Mouse (Mus musculus): ENCODE results near the gene Nat10. TPM values are rescaled to one million over a fixed set of nuclear protein-coding genes. Genes with fewer than 3 reads are reported as not detected.

Gene Nat10
- total RNA-seq, 2 experiments from 2014 or later, result 6.2 to 12.1 TPM

DNA sequence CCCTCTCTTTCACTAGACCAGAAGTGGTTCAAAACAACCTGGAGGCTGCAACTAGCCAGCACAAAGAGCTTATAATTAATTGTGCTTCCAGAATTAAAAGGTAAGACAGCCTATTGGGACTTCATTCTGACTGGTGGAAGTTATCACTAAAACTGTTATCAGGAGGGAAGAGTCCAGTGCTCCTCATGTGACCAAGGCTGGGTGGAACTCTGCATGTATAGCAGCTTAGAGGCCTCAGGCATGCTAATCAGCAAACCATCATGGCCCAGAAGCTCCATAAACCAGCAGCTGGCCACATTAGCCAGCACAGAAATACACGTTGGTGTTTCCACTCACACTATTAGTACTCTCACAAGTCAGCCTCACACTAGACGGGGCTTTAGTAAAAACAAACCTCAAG is 14.3 kb downstream of the Nat10 start:
- no peak for ATAC-seq (ENCODE audit: poor library complexity, severe bottlenecking)

DNA sequence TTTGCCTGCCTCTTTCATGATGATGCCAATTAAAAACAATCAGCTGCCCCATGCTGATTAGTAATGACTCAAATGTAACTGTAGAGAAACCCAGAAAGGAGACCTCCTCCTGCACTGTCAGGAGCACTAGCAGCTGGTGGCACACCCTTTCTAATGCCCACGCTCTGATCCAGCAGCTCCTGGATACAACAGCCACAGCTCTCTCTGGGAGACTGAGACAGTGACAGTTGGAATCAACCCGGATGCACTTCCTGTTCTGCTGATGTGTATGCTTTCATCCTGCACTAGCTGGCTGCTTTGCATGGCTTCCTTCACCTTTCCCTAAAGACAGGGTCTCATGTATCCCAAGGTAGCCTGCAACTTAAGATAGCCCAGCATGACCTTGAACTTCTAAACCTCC is 15.0 kb downstream of the Nat10 start:
- ATAC-seq (ENCODE audit: poor library complexity, severe bottlenecking), result no peak

DNA sequence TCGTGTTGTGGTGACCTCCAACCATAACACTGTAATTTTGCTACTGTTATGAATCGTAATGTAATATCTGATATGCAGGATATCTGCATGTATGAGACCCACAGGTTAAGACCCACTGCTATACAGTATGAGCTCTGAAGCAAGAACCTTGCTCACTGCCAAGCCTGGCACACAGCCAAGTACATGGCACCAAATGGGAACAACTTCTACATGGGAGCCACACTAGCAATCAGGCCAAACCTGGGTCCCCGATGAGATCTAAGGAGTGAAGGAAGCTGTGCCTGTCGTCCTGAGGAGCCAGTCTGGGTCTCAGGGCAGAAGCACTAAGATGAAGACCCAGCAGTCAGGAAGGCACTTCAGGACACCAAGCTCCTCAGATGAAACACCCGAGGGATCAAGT is 15.6 kb downstream of the Nat10 start:
- no peak for ATAC-seq (ENCODE audit: poor library complexity, severe bottlenecking)

DNA sequence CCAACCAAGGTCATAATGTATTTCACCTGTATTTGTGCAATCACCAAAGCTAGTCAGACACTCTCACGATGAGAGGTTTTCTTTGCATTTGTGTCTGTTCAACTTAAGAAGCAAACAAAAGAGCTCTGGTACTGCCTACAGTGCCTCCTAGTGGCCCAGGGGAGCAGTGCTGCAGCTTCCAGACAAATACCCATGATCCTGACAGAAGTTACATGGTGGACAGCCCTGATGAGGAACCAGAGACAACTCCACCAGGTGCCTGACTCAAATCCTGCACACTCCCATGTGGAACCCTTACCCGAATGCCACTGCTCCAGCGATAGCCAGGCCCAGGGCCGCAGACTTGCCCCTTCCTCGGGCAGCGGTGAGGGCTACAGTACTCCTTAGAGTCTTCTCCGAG is 17.1 kb downstream of the Nat10 start:
- peak; percentile 93 for ATAC-seq (ENCODE audit: poor library complexity, severe bottlenecking)

DNA sequence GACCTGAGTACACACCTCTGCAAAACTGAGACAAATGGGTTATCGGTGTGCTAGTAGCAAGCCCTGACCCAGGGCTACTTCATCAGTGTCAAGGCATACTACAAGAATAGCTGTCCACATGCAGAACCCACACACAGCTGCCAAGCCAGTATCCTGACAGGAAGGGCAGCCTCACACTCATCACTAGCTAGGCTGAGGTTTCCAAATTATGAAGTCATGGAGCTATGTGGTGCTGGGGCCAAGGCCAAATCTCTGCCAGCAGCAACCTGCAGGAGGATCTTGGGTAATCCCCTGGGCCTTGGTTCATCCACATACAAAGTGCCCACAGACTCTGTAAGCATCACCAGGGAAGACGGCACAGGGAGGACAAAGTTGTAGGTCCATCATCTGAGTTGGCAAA is 17.5 kb downstream of the Nat10 start:
- ATAC-seq (ENCODE audit: poor library complexity, severe bottlenecking), result no peak

DNA sequence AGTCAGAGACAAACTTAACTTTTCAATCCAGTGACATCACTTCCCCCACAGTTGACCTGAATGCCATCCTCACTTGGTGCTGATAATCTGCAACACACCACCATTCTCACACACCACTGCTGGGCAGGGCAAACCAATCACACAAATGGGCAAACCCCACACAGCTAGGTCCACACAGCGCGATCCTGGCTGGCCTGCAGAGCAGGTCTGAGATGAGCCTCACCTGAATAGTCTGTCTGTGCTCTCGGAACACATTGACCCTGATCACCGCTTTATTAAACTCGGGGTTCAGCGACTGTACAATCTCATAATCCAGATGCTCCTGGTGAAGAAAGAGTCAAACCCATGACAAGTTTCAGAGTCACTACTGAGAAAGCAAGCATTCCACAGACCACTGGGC is 18.2 kb downstream of the Nat10 start:
- ATAC-seq (ENCODE audit: poor library complexity, severe bottlenecking), result no peak

DNA sequence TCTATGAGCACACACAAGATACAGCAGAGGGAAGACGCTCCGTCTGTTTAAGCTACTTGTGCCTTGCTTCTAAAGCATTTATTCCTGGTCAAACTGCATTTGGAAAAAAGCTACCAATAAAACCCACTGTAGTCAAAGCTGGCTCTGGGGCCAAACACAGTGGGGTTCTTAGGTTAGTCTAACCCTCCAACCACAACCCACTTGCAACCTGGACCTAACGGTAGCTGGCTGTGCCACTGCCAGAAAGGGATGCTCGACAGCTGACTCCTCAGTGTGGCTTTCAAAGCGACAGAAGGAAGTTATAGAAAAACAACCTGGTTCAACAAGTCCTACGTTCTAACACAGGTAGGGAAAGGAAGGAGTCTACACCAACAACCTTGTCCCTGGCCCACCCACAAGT is 29.6 kb downstream of the Nat10 start:
- no peak for ATAC-seq (ENCODE audit: poor library complexity, severe bottlenecking)

DNA sequence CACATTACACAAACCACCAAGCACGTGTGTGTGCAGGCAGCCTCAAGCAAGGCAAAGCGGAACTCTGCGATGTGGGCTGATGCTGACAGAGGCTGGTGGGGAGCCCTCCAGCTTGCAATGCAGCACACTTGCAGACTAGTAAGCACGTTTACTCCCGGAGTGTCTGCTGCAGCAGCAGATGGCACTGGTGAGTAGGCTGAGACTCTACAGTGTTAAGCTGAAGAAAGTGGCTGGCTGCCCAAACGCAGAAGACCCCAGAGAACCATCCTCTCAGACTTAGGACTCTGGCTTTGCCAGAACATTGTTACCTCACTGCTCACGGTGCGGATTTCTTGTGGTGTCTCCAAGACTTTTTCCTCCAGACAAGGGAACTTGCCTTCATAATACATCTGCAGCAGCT is 30.1 kb downstream of the Nat10 start:
- no peak for ATAC-seq (ENCODE audit: poor library complexity, severe bottlenecking)

DNA sequence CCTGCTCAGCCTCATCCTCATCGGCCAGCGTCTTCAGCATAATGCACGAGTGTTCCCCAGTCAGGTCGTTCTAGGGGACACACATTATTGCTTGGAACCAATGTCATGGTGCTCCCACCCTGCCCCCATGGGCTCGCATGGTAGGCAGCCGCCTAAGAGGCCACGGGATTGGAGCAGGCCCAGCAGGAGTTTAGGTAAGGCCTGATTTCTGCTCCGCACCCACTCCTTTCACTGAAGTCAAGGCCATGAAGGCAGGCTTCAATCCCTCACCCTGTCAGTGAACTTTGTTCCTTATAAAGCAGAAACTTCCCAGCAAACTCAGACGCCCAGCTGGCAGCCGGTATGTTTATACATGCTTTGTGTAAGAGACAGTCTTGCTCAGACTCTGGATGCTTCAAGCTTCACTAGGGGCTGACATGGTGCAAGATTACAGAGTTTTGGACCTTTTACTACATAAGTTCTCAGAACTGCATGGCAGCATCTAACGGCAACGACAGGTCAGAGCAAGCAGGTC is 33.0 kb downstream of the Nat10 start:
- no peak for ATAC-seq (ENCODE audit: poor library complexity, severe bottlenecking)

DNA sequence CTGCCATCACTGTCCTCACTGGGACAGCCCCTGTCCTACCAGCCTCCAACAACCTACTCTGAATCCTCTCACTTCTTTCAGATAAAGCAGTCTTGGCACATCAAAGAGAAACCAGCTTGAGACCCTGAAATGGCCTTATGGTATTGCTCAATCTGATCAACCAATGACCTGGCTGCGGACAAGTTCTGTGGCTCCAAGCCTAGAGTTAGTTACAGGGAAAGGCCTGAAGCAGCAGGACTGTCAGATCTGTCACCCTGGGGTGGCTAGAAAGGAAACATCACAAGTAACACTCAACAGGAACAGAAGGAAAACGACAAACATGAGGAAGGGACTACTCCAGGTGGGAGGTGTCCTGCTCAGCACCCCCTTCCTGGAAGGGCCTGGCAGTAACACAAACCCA is 36.5 kb downstream of the Nat10 start:
- no peak for ATAC-seq (ENCODE audit: poor library complexity, severe bottlenecking)

DNA sequence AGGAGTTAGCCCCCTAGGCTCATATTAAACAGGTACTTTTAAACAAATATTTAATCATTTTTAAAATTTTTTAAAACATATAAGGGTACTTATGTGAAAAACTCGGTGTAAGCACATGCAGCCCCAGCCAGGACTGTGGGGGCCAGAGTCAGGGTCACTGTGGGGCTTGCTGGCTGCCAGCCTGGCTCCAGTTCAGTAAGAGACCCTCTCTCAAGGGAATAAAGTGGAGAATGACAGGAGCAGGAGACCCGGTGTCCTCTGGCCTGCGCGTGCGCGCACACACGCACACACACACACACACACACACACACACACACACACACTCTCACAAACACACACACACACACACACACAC is 41.8 kb downstream of the Nat10 start:
- no peak for ATAC-seq (ENCODE audit: poor library complexity, severe bottlenecking)

DNA sequence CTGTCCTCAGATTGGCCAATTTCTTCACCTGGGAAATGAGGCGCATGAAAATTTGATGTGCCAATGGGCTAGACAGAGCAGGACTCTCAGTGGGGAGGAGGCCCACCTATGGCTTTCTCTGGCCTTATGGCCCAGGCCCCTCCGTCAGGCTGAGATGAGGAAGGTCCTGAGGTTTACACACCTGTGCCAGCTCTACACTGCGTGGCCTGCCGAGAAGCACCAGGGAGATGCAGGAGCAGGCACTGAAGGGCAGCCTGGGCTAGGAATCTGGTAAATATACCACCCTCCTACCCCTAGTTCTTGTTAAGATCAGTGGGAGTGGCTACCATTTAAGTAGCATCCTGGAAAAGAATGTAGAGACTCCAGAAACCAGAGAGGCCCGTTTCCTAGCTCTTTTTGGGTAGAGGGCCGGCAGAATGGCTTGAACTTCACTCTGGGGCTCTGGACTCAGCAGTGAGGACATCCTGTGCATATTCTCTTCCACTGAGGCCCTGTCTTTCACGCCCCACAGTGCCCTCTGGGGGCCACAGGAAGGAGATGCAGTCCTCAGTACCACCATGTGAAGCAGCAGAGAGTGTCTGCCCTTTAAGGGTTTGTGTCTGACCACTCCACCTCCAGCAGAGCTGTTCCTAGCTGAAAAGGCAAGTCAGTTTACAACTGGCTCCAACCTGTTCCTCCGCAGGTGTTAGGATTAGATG is 42.3 kb downstream of the Nat10 start:
- ATAC-seq (ENCODE audit: poor library complexity, severe bottlenecking), result peak; percentile 91

DNA sequence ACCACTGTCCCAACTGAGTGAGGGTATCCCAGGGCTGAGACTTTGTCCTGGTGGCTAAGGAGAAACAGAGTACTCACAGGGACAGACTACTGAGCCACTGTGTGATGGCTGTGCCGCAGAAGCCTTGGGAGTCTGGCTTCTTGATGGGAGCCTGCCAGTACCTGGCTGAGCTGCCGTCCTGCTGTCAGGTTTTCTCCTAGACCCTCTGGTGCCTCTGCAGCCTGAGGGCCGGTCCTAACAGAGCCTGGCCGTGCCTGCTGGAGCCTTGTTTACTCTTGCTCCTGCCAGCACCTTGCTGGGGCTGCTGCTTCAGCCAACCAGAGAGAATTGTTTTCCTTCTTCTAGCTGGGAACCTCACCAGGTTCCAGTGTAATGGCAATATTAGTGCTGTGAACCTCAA is 46.7 kb downstream of the Nat10 start:
- no peak for ATAC-seq (ENCODE audit: poor library complexity, severe bottlenecking)

DNA sequence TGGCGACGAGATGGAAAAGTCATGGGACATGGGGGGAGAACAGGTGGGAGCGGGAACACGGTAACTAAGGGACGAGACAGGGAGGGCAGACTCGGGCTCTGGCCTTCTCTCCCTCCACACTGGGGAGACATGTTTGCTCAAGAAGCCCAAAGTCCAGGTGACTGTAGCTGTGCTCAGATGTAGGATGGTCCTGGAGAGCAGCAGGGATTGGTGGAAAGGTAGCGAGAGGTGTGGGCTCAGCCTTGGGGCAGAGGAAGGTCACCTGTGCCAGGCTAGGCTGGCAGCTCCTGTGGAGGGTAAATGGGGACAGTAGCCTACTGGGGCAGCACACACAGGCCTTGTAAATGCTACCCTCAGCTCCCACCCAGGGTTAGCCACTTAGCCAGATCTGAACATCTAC is 47.2 kb downstream of the Nat10 start:
- no peak for ATAC-seq (ENCODE audit: poor library complexity, severe bottlenecking)

DNA sequence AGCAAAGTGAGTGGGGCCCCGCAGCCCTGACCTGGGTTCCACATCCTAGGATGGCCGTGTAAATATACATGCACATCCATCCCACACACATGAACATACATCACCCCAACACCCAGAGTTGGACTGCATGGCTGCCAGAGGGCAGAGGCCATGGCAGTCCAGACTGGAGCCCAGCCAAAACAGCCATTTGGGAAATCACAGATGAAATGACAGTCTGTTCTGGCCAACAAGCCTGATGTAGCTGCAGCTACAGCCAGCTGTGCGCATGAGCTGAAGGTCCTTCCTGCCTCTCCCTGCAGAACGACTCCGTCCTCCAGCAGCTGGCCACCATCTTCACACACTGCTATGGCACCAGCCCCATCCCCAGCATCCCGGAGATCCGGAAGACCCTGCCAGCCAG is 50.2 kb downstream of the Nat10 start:
- no peak for ATAC-seq (ENCODE audit: poor library complexity, severe bottlenecking)

DNA sequence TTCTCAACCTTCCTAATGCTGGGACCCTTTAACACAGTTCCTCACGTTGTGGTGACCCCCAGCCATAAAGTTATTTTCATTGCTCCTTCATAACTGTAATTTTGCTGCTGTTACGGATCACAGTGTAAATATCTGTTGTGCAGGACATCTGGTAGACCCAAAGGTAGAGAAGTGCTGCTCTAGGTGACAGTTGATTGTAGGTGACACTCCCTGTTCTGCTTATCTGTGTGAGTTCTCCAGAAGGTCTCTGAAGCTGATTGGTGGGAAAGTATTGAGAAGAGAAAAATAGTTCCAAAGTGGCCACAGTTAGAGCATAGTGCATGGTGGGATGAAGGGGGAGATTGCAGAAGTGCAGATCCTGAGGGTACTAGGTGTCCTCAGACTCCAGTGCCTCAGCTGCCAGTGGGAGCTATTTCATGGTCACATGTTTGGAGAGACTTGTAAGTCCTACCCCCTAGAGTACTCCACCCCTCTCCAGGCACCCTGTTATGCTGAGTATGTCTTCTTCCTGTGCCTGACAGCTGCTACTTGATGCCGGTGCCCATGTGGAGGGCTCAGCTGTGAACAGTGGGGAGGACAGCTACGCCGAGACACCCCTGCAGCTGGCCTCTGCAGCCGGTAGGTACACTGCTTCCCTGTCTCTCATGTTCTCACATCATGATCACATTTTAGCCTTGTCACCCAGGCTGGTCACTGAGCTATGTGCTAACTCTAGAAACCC is 53.9 kb downstream of the Nat10 start:
- ATAC-seq (ENCODE audit: poor library complexity, severe bottlenecking), result no peak

DNA sequence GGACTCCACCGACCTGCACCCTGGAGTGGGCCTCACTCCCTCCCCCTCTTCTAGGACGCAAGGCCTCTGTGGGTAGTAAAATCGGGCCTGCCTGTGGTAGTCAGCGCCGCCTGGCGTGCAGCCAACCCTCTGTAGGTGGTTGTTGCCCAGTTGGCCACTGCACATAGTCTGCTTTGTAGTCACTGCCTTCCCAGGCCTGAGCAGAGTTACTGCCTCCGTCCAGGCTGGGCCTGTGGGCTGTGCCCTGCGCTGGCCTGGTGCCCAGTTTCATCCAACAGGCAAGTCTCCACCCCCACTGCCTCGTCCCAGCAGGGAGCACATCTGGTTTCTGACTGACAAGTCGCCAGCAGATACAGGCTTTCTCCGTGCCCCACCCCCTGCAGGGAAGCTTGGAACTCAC is 54.8 kb downstream of the Nat10 start:
- no peak for ATAC-seq (ENCODE audit: poor library complexity, severe bottlenecking)

DNA sequence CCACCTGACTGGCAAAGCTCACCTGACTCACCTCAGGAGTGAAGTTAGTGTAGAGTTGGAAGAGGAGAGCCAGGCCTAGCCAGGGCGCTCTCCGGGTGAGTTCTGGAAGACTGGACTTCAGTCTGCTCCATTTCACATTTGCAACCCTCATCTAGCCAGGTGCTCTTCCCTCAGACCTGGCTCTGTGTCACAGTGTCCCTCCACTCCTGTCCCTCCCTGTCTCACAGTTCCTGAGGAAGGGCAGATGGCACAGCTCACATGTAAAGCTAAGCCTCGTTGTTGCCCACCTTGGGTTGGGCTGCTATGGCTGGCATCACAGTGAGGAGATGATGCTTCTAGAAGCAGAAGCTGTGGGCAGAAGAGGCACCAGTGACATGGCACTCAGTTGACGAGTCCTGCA is 55.2 kb downstream of the Nat10 start:
- no peak for ATAC-seq (ENCODE audit: poor library complexity, severe bottlenecking)

DNA sequence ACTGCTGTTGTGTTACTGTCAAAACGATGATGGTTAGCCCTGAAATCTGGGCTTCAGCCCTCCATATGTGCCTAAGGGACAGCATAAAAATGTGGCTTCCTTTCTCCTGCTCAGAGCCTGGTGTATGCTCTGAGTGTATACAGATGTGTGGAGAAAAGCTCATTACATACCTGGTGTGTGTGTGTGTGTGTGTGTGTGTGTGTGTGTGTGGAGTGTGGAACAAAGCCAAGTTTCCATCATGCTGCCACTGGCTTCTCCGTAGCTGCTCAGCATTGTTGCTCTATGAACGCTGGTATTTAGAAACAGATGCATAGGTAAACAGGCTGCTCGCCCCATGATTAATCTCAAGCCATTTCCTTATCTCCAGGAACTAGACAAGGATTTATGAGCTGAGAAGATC is 57.2 kb downstream of the Nat10 start:
- ATAC-seq (ENCODE audit: poor library complexity, severe bottlenecking), result no peak

DNA sequence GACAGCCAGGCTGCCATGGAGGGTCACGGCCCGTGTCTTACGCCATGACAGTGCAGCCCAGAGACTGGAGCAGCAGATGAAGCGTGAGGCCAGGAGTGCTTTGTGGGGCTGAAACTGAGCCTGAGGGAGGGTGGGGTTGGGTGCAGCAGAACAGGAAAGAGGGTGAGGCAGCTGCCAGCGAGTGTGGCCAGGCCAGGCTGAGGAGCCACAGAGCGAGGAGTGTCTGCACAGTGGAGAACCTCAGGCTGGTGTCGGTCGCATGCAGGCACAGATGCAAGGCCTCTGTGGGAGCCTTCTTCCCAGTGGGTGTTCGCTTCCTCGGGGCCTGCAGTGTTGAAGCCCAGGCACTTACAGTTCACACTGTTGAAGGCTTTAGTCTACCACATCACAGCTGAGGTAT is 57.7 kb downstream of the Nat10 start:
- peak; percentile 33 for ATAC-seq (ENCODE audit: poor library complexity, severe bottlenecking)

DNA sequence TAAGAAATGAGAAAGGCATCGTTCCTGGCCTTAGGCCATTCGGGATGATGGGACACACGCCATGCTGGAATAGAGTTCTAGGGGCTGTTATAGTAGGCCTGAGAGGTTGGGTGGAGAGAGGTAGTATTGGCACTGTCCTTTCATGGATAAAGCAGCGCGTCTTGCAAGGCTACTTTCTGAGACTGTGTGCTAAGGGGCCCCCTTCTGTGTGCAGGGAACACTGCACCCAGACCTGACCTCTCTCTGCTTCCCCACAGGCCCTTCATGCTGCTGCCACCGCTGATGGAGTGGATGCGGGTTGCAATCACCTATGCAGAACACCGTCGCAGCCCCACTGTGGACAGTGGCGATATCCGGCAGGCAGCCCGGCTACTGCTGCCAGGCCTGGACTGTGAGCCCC is 60.6 kb downstream of the Nat10 start:
- ATAC-seq (ENCODE audit: poor library complexity, severe bottlenecking), result 0 out of 2 replicates have a peak, but pooled peaks have one; percentile 25

DNA sequence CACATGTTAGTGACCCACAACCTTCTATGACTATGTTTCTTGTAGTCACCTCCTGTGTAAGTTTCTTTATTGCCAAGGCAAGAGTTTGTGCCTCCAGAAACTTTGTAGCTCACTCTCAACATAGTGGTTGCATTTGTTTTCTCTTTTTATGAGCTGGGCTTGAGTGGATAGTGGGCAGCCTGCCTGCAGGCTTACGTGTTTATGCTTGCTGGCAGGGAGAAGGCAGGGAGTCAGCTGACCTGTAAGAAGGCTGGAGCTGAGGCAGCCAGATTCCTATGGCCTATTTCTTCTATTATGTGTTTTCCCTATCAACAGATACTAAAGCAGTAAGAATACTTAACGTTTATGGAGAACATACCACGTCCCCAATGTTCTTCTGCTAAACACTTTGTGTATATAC is 64.9 kb downstream of the Nat10 start:
- no peak for ATAC-seq (ENCODE audit: poor library complexity, severe bottlenecking)

Data from megakaryocyte, adult 5-6 weeks (primary cell).